Mouse (Mus musculus) left cerebral cortex, adult 2 months (tissue): ENCODE measurements at regions not wholly inside any gene's neighbourhood (a gene's known extent, or its start where the extent isn't known, plus 50 kb on each side); places are given as distances from the start of the nearest gene placed in this dataset.

Experiments used
- DNase-seq, 2 experiments: peaks; one replicate each; pipeline ENCODE4 v3.0.0; 2021 to 2022; ENCODE audit warnings: low spot score in 2 of 2, mixed read lengths in 1 of 2; ENCODE audit errors: extremely low spot score in 1 of 2
- H3K27ac ChIP-seq: fragments of 200-600 bp; 2 replicates; pipeline ENCODE4 v1.8.1; 2022
- H3K4me3 ChIP-seq: fragments of 200-600 bp; 2 replicates; pipeline ENCODE4 v1.8.1; 2022
- CTCF ChIP-seq: fragments of 200-600 bp; IDR thresholded peaks from 2 replicates; pipeline ENCODE4 v1.8.1; 2022; ENCODE audit warnings: antibody characterized with exemption, mild to moderate bottlenecking, moderate library complexity
- intact Hi-C: fragments of 180-260 bp; cut with DNase I; formaldehyde crosslinking; loops from one replicate; pipeline ENCODE4 v1.15.1; 2025

DNA sequence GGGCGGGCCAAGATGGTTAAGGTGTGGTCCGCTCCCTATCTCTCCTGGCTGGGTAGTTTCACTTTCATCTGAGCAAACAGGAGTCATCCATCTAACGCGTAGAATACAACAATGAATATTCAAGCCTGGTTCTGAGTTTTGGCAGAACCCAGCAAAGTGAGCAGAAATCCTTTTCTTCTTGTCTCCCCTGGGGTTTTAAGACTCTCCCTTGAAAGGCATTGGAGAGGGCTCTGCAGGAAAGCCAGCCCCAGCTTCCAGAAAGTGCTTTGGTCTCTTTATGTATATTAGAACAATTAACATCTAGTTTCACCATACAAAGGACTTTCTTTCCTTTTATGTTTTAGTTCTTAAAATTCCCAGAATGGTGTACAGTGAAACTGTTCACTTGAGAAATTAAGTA lies 458.5 kb upstream of the Gm765 start:
- intact Hi-C loops: no loop called here
- TF ChIP-seq CTCF: no peak
- Histone ChIP-seq H3K4me3 (no peak overlapping the region), H3K27ac (no peak overlapping the region)
- DNase-seq: no peak

DNA sequence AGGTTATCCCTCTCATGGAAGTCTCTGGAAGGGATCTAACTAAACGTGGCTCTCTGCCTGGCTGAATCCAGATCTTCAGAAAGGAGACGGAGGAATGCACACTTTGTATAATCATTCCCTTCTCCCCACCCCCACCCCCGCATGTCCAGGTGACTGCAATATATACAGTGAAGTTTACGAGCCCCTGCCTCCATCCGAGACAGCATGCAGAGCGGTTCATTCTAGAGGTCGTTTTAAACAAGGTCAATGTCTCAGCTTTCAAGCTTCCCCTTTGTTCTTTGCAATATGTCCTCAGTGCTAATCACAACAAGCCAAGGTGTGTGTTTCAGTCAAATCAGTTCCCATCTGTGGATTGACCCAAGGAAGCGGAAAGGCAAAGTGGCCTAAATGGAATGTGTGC lies 457.5 kb upstream of the Gm765 start:
- no peak for TF ChIP-seq CTCF
- no peak overlapping the region for H3K4me3 ChIP-seq
- intact Hi-C loops: no loop called here
- no peak overlapping the region for H3K27ac ChIP-seq
- DNase-seq: no peak

DNA sequence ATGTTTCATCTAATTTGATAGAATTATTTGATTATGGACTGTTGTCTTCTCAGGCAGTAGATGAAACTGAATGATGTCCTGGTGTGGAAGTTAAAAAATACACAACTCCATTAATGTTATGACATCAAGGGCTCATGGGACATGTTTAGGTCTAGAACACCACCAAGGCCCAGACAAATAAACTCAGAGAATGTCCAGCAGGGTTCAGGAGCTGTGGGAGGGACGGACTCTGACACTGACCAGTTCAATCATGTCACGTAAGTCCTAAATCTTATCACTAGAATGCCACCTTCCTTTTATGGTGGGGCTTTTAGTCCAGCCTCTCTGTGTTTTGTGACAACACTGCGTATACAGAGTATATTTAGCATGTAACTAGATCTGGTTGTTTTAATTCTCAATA lies 455.2 kb upstream of the Gm765 start:
- no peak for DNase-seq
- no peak overlapping the region for H3K27ac ChIP-seq
- no peak overlapping the region for H3K4me3 ChIP-seq
- no peak for TF ChIP-seq CTCF
- intact Hi-C loops: no loop called here

DNA sequence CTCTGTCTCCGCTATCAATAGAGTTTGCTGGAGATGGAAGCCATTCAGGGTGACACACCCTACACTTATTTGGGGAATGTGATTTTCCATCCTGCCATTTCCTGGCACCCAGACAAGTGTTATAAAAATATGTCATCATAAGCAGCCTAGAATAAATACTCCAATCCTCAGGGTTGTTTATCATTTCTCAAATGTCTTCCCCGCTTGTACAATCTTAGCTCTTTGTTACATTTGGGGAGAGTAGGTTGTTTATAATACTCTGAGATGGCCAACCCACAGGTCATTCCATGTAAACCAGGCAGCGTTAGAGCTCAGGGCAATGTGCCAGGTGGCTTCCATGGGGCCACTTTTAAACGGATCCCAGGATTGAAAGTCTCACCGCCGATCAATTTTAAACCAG lies 454.8 kb upstream of the Gm765 start:
- Histone ChIP-seq H3K4me3 (no peak overlapping the region), H3K27ac (no peak overlapping the region)
- intact Hi-C loops: no loop called here
- no peak for TF ChIP-seq CTCF
- no peak for DNase-seq

DNA sequence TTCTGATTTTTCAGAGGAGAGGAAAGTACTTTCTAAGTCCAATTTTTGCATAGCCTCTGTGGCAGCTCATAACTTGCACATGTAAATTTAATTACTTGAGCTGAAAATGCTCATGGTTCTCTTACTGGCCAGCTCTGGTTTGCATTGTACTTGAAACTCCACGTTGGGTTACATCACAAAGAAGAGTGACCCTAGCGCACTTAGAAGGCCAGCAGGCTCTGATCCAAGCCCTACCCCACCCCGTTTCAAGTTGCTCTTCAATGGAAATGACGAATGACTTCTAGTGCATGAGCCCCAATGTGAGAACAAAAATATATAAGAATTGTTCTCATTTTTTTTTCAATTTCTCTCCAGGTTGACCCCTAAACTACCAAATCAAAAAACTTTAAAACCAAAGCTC lies 454.1 kb upstream of the Gm765 start:
- TF ChIP-seq CTCF: no peak
- intact Hi-C loops: no loop called here

DNA sequence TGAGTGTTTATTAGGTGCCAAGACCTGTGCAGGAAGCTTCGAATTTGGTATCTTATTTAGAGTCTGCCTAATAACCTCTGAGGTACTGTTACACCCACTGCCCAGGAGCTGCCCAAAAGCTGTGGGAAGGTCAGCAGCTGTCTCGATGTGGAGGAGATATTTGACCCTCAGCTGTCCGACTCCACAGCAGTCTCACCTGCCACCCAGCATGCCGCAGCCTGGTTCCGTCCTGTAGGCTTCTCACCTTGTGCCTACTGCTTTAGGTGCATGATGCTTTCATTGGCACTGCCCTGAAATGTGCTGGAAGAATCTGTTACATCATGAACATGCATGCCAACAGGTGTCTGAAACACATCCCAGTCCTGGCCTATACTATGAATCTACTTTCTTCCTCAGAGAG lies 444.9 kb upstream of the Gm765 start:
- no peak overlapping the region for H3K4me3 ChIP-seq
- DNase-seq: no peak
- intact Hi-C loops: no loop called here
- TF ChIP-seq CTCF: no peak
- H3K27ac ChIP-seq: no peak overlapping the region

More for the DNA sequence above, 454.1 kb upstream of the Gm765 start:
- no peak overlapping the region for H3K4me3 ChIP-seq
- no peak for DNase-seq
- no peak overlapping the region for H3K27ac ChIP-seq

DNA sequence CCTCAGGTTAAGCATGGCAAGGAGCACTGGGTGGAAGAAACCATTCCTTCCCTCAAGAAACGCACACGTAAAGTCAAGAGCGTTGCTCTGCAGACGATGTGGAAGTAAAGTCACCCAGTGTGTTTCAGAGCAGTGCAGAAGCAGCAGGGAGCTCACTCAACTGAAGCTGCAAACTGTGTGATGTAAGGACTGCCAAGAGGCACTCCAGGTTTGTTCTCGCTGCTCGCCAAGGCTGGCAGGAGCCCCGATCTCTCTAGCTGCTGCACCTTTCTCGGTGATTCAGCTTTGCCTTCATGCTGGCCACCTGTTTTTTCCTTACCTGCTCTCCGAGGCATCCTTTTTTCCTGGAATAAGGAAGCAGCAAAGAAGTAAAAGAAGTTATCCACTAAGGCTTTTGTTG lies 439.5 kb upstream of the Gm765 start:
- Histone ChIP-seq H3K27ac (no peak overlapping the region), H3K4me3 (no peak overlapping the region)
- intact Hi-C loops: no loop called here
- no peak for TF ChIP-seq CTCF
- no peak for DNase-seq

DNA sequence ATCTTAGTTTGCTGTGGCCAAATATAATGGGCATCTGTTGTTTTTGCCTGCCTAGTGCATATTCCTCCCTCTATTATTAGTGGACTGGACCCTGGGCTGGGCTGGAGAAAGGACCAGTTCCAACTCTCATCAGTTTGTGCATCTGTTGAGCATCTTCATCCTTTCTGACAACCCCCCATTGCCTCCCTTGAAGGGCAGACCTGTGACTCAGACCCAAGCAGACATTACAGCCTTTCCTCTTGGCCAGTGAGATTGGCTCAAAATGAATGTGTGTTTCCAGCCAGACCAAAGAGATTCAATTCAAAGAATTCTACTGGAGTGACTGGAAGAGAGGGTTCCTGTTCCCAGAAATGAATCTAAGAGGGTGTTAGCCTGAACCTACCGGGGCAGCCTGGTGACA lies 433.2 kb upstream of the Gm765 start:
- intact Hi-C loops: no loop called here
- no peak for TF ChIP-seq CTCF
- no peak overlapping the region for H3K27ac ChIP-seq
- H3K4me3 ChIP-seq: no peak overlapping the region
- DNase-seq: no peak

DNA sequence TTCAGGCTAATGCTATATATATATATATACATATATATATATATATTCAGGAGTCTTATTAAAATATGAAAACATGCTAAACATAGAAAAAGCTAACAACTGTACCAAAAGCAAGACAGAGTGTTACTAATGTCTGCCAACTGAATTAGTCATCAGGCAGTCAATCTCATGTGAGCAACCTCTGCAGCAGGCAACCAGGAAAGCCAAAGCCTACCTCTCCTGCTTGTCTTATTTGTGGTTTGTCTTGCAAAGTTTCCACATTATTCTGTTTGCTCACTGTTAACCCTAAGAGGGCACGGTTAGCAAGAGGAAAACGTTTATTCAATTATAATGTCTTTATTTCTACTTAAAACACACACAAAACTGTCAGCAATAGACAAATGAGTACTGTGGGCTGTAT lies 427.4 kb upstream of the Gm765 start:
- no peak overlapping the region for H3K4me3 ChIP-seq
- TF ChIP-seq CTCF: no peak
- H3K27ac ChIP-seq: no peak overlapping the region
- intact Hi-C loops: no loop called here
- no peak for DNase-seq

DNA sequence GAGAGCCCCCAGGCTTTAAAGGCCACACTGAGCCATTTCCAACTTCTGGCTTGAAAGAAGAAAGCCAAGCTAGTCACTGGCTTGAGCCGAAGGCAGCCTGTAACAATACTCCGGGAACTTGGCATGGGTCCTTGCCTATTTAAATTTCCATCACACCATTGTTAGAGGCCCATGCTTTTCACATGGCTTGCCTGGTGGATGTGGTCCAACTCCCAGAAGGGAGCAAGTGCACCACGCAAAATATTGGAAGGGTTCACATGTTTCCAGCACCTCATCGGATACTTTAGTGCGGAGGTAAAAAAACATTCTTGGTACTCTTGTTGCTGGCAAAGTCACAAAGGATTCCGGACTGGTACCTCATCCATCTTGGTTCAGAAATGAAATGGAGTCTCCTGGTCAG lies 426.8 kb upstream of the Gm765 start:
- TF ChIP-seq CTCF: no peak
- intact Hi-C loops: no loop called here
- Histone ChIP-seq H3K4me3 (no peak overlapping the region), H3K27ac (no peak overlapping the region)
- DNase-seq: no peak

DNA sequence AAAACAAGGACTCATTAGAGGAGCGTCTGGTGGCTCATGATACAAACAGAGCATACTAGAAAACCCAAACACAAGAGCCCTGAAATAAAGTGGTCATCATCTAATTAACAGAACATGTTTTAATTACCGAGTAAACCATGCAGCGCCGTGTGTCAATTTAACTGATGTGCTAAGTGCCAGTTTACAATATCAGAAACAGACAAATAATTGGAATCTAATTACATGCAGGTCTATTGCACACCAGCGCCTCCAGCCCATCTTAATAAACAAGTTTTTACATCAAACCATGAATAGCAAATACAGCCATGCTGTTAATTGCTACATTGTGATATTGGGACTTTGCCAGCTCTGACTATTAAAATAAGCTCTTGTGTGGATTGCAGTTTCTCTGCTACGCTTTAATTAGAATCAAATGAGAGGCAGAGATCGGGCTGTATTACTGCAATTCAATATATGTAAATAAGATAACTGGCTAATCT lies 425.3 kb upstream of the Gm765 start:
- no peak for DNase-seq
- no peak overlapping the region for H3K27ac ChIP-seq
- H3K4me3 ChIP-seq: no peak overlapping the region
- intact Hi-C loops: no loop called here
- TF ChIP-seq CTCF: no peak

DNA sequence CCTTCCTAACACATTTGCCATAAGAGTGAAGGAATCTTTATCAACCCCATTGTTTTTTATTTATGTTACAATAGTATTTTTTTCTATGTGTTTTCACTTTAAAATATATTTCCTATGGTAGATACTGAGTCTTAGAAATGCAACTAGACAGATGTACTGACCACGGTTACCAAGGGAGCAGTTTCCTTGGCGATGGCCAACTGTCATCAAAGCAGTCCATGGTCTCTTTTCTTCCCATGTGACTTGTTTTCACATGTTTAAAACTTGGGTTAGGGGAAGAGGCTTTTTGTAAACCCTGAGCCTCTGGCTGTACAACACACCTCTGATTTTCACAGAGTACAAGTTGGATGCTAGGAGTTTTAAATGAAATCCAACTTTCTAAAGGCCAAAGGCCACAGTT lies 411.9 kb upstream of the Gm765 start:
- TF ChIP-seq CTCF: no peak
- no peak overlapping the region for H3K4me3 ChIP-seq
- intact Hi-C loops: no loop called here
- DNase-seq: no peak
- H3K27ac ChIP-seq: no peak overlapping the region

DNA sequence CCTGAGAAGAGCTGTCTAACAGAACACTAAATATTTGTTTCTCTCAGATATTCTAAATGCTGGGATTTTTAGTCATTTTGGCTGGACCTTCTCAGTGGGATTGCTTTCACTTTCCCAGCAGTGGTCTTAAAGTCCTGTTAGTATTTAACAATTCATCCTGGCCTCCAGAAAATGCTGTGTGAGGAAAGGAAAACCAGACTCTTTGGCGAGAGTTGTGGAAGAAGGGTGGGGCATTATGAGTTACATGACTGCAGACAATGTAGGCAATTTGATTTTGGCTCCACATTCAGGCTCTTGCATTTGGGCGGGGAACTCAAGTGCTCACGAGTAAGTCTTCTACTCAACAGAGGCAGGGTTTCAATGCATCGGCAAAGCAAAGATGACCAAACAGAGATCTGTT lies 406.1 kb upstream of the Gm765 start:
- no peak for TF ChIP-seq CTCF
- Histone ChIP-seq H3K27ac (no peak overlapping the region), H3K4me3 (no peak overlapping the region)
- intact Hi-C loops: no loop called here
- no peak for DNase-seq

DNA sequence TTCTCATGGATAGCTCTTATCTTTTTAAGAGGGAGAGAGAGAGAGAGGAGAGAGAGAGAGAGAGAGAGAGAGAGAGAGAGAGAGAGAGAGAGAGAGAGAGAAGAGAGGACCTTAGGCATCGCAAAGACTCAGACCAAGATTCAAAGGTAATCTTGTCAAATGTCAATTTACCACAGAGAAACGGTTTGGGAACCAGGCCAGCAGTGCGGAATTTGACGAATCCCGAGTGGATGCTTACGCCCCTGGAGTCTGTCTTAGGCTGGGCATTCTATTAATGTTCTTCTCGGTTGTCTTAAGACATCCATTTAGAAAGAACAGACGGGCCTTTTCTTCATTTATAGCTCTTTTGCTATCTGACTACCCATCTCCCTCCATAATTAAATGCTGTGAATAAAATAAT lies 404.4 kb upstream of the Gm765 start:
- intact Hi-C loops: no loop called here

More for the DNA sequence above, 404.4 kb upstream of the Gm765 start:
- no peak for TF ChIP-seq CTCF
- no peak for DNase-seq
- Histone ChIP-seq H3K4me3 (no peak overlapping the region), H3K27ac (no peak overlapping the region)
